Mouse (Mus musculus): ENCODE data around the gene Sec62. TPM values are rescaled to one million over a fixed set of nuclear protein-coding genes. Genes with fewer than 3 reads are reported as not detected.

Gene Sec62
- total and polyA plus RNA-seq, 3 experiments, result 35.6 to 171 (median 75.4) TPM

GRCm38 (mm10) chr3:30833254-30833653 lies 40.6 kb downstream of the Sec62 start:
- no peaks in the 10 kb centered on the region for H3K4me1 ChIP-seq (ENCODE audit: control insufficient read depth in 1 of 2, insufficient read depth in 2 of 2, low read length in 2 of 2)
- no peaks in the 10 kb centered on the region for H3K79me2 ChIP-seq (ENCODE audit: control insufficient read depth, insufficient read depth, low read length, poor library complexity)
- H3K9me3 ChIP-seq (replicated peaks; ENCODE audit: insufficient read depth, low read length), result no peaks in the 10 kb centered on the region
- DNase-seq (ENCODE audit: low read depth, low spot score), result no peak
- no peak for TF ChIP-seq NRF1 (IDR thresholded peaks at IDR 0.05; ENCODE audit: insufficient read depth, low read depth, low read length, poor library complexity, severe bottlenecking)
- no peak for TF ChIP-seq ETS1 (IDR thresholded peaks at IDR 0.05; ENCODE audit: low read depth, low read length)
- peak; percentile 23 for TF ChIP-seq RAD21 (IDR thresholded peaks at IDR 0.05; ENCODE audit: low read depth, low read length)
- TF ChIP-seq CHD2 (IDR thresholded peaks at IDR 0.05; ENCODE audit: low read length), result no peak
- 0 out of 2 replicates have a peak, but pooled peaks have one; percentile 16 for TF ChIP-seq SMC3 (IDR thresholded peaks at IDR 0.05; ENCODE audit: low read depth, low read length)
- H3K27ac ChIP-seq (ENCODE audit: control insufficient read depth, low read depth, low read length), result no peak overlapping the region
- no peak overlapping the region for H3K9ac ChIP-seq (ENCODE audit: control insufficient read depth, low read depth, low read length, poor library complexity, severe bottlenecking)
- no peak overlapping the region for H3K4me3 ChIP-seq (ENCODE audit: control insufficient read depth in 1 of 2, insufficient read depth in 1 of 2, low read depth in 2 of 2, low read length in 2 of 2)
- H3K36me3 ChIP-seq (ENCODE audit: control insufficient read depth in 1 of 2, insufficient read depth in 2 of 2, low read length in 2 of 2), result no peaks in the 10 kb centered on the region
- no peaks in the 10 kb centered on the region for H3K27me3 ChIP-seq (ENCODE audit: control insufficient read depth in 1 of 2, insufficient read depth in 2 of 2, low read length in 2 of 2)

- peaks cover 0 to 3% of the 10 kb centered on the region in 2 experiments; a peak in 1 of 4 replicates for H3K4me1 ChIP-seq (ENCODE audit: control insufficient read depth in 1 of 2, insufficient read depth in 2 of 2, low read length in 2 of 2)
- no peak for TF ChIP-seq KAT2A (conservative IDR thresholded peaks at IDR 0.05; ENCODE audit: low read depth, low read length)
- TF ChIP-seq BHLHE40 (IDR thresholded peaks at IDR 0.05; ENCODE audit: borderline replicate concordance, low read depth, low read length), result no peak
- TF ChIP-seq USF1 (IDR thresholded peaks at IDR 0.05; ENCODE audit: low read depth, low read length), result no peak
- TF ChIP-seq CHD2 (IDR thresholded peaks at IDR 0.05; ENCODE audit: low read length), result no peak
- TF ChIP-seq MAZ (IDR thresholded peaks at IDR 0.05; ENCODE audit: low read depth, low read length), result no peak
- TF ChIP-seq MAFK (IDR thresholded peaks at IDR 0.05; ENCODE audit: borderline replicate concordance, low read depth, low read length), result no peak
- no peak for TF ChIP-seq MYC (IDR thresholded peaks at IDR 0.05; ENCODE audit: low read depth, low read length)
- no peak overlapping the region for H3K4me3 ChIP-seq (ENCODE audit: control insufficient read depth in 1 of 2, insufficient read depth in 1 of 2, low read depth in 2 of 2, low read length in 2 of 2)
- H3K9me3 ChIP-seq (replicated peaks; ENCODE audit: insufficient read depth, low read length), result no peaks in the 10 kb centered on the region
- no peak for DNase-seq (ENCODE audit: low read depth, low spot score)
- H3K79me2 ChIP-seq (ENCODE audit: control insufficient read depth, insufficient read depth, low read length, poor library complexity), result no peaks in the 10 kb centered on the region
- no peak overlapping the region for H3K9ac ChIP-seq (ENCODE audit: control insufficient read depth, low read depth, low read length, poor library complexity, severe bottlenecking)
- no peak overlapping the region for H3K27ac ChIP-seq (ENCODE audit: control insufficient read depth, low read depth, low read length)
- peaks cover 0 to 4% of the 10 kb centered on the region in 2 experiments; a peak in 2 of 4 replicates for H3K27me3 ChIP-seq (ENCODE audit: control insufficient read depth in 1 of 2, insufficient read depth in 2 of 2, low read length in 2 of 2)
- no peaks in the 10 kb centered on the region for H3K36me3 ChIP-seq (ENCODE audit: control insufficient read depth in 1 of 2, insufficient read depth in 2 of 2, low read length in 2 of 2)
These were observed 53.1 kb downstream of the Sec62 start for GRCm38 (mm10) chr3:30845755-30846154.

- no peak for DNase-seq (ENCODE audit: low read depth, low spot score)
- Histone ChIP-seq H3K9me3 (replicated peaks; ENCODE audit: insufficient read depth, low read length) (no peaks in the 10 kb centered on the region), H3K27me3 (ENCODE audit: control insufficient read depth in 1 of 2, insufficient read depth in 2 of 2, low read length in 2 of 2) (peaks cover 0 to 4% of the 10 kb centered on the region in 2 experiments; a peak in 2 of 4 replicates), H3K36me3 (ENCODE audit: control insufficient read depth in 1 of 2, insufficient read depth in 2 of 2, low read length in 2 of 2) (no peaks in the 10 kb centered on the region), H3K79me2 (ENCODE audit: control insufficient read depth, insufficient read depth, low read length, poor library complexity) (no peaks in the 10 kb centered on the region), H3K27ac (ENCODE audit: control insufficient read depth, low read depth, low read length) (no peak overlapping the region), H3K9ac (ENCODE audit: control insufficient read depth, low read depth, low read length, poor library complexity, severe bottlenecking) (no peak overlapping the region), H3K4me1 (ENCODE audit: control insufficient read depth in 1 of 2, insufficient read depth in 2 of 2, low read length in 2 of 2) (peaks cover 0 to 3% of the 10 kb centered on the region in 2 experiments; a peak in 1 of 4 replicates), H3K4me3 (ENCODE audit: control insufficient read depth in 1 of 2, insufficient read depth in 1 of 2, low read depth in 2 of 2, low read length in 2 of 2) (no peak overlapping the region)
- no peak for TF ChIP-seq ETS1 (IDR thresholded peaks at IDR 0.05; ENCODE audit: low read depth, low read length)
- no peak for TF ChIP-seq POLR2A (IDR thresholded peaks at IDR 0.05; ENCODE audit: control insufficient read depth in 1 of 2, insufficient read depth in 1 of 2, low read depth in 1 of 2, low read length in 2 of 2, poor library complexity in 1 of 2)
- no peak for TF ChIP-seq USF1 (IDR thresholded peaks at IDR 0.05; ENCODE audit: low read depth, low read length)
- TF ChIP-seq NRF1 (IDR thresholded peaks at IDR 0.05; ENCODE audit: insufficient read depth, low read depth, low read length, poor library complexity, severe bottlenecking), result no peak
- TF ChIP-seq E2F4 (IDR thresholded peaks at IDR 0.05; ENCODE audit: borderline replicate concordance, low read depth, low read length), result no peak
- TF ChIP-seq MAZ (IDR thresholded peaks at IDR 0.05; ENCODE audit: low read depth, low read length), result no peak
- no peak for TF ChIP-seq CHD2 (IDR thresholded peaks at IDR 0.05; ENCODE audit: low read length)
- no peak for TF ChIP-seq GATA1 (IDR thresholded peaks at IDR 0.05; ENCODE audit: low read depth, low read length)
- TF ChIP-seq MXI1 (IDR thresholded peaks at IDR 0.05; ENCODE audit: low read depth, low read length), result no peak
- TF ChIP-seq POLR2AphosphoS5 (IDR thresholded peaks at IDR 0.05; ENCODE audit: borderline replicate concordance, low read depth, low read length), result no peak
- no peak for TF ChIP-seq USF2 (IDR thresholded peaks at IDR 0.05; ENCODE audit: borderline replicate concordance in 1 of 2, insufficient read depth in 1 of 2, low read depth in 1 of 2, low read length in 2 of 2)
- no peak for TF ChIP-seq RAD21 (IDR thresholded peaks at IDR 0.05; ENCODE audit: low read depth, low read length)
- TF ChIP-seq ZMIZ1 (IDR thresholded peaks at IDR 0.05; ENCODE audit: low read depth, low read length), result no peak
- no peak for TF ChIP-seq MYC (IDR thresholded peaks at IDR 0.05; ENCODE audit: low read depth, low read length)
- TF ChIP-seq CHD1 (IDR thresholded peaks at IDR 0.05; ENCODE audit: low read depth, low read length), result no peak
- no peak for TF ChIP-seq NELFE (IDR thresholded peaks at IDR 0.05; ENCODE audit: low read depth, low read length)
- TF ChIP-seq HCFC1 (IDR thresholded peaks at IDR 0.05; ENCODE audit: low read depth, low read length), result no peak
- TF ChIP-seq ZC3H11A (IDR thresholded peaks at IDR 0.05; ENCODE audit: low read depth, low read length), result no peak
- no peak for TF ChIP-seq UBTF (IDR thresholded peaks at IDR 0.05; ENCODE audit: borderline replicate concordance, insufficient read depth, low read depth, low read length)
- TF ChIP-seq RCOR1 (IDR thresholded peaks at IDR 0.05; ENCODE audit: low read depth, low read length), result no peak
These were observed 54.7 kb downstream of the Sec62 start for GRCm38 (mm10) chr3:30847413-30847812.

All from MEL (cell line).